8 mouse cellular contexts compared by ENCODE assay signal in genomic region chr9:105642460-105643371, GRCm38 (mm10). TPM values are rescaled to one million over a fixed set of nuclear protein-coding genes. Genes with fewer than 3 reads are reported as not detected.
DNase-seq lines count a peak whose midpoint lies in the region; ATAC-seq and TF ChIP-seq lines count a peak whose summit lies in the region.

Pik3r4 (plus strand) TSS chr9:105642978.

- peak within 1 kb of the TSS; percentile 93 for H3K4me3 ChIP-seq in forebrain, embryonic 10.5 days
- peak within 1 kb of the TSS; percentile 84 for H3K4me3 ChIP-seq in heart, embryonic 15.5 days
- peak within 1 kb of the TSS; percentile 87 to 90 for H3K4me3 ChIP-seq in liver, embryonic 14.5 days (ENCODE audit: insufficient read depth in 1 of 2, low read depth in 2 of 2, low read length in 2 of 2)
- peak within 1 kb of the TSS; percentile 90 for H3K4me3 ChIP-seq in neural tube, embryonic 11.5 days (ENCODE audit: low read depth, low read length)
- H3K4me3 ChIP-seq in stomach, postnatal 0 days (ENCODE audit: low read depth, low read length), result peak within 1 kb of the TSS; percentile 87

- peak; percentile 84 for ATAC-seq in heart, embryonic 15.5 days (replicated peaks; ENCODE audit: insufficient number of reproducible peaks, insufficient read depth, low FRiP score, low read depth)
- peak; percentile 84 for ATAC-seq in liver, embryonic 14.5 days (ENCODE audit: insufficient read depth)
- ATAC-seq in neural tube, embryonic 11.5 days (ENCODE audit: insufficient read depth, low FRiP score, low TSS enrichment), result peak; percentile 91
- ATAC-seq in stomach, postnatal 0 days (ENCODE audit: low FRiP score, low TSS enrichment), result peak; percentile 91

- H3K4me1 ChIP-seq in forebrain, embryonic 10.5 days, result peaks cover 10% of the 10 kb centered on the region
- H3K4me1 ChIP-seq in heart, embryonic 15.5 days (replicated peaks), result peaks cover 9% of the 10 kb centered on the region
- peaks cover 2 to 5% of the 10 kb centered on the region in 2 experiments; a peak in 2 of 4 replicates for H3K4me1 ChIP-seq in liver, embryonic 14.5 days (replicated peaks; ENCODE audit: control insufficient read depth in 2 of 2, insufficient read depth in 2 of 2, low read length in 1 of 2)
- no peaks in the 10 kb centered on the region for H3K4me1 ChIP-seq in neural tube, embryonic 11.5 days (ENCODE audit: control insufficient read depth, insufficient read depth, low read length)
- 0 out of 2 replicates have a peak, but pooled peaks cover 3% of the 10 kb centered on the region for H3K4me1 ChIP-seq in stomach, postnatal 0 days (replicated peaks; ENCODE audit: control insufficient read depth, insufficient read depth)

- WGBS in forebrain, embryonic 10.5 days, result 7% methylated on average over 37 of the region's 37 CpGs
- 6% methylated on average over 37 of the region's 37 CpGs for WGBS in heart, embryonic 15.5 days
- WGBS in liver, embryonic 14.5 days (ENCODE audit: insufficient replicate concordance), result 5% methylated on average over 37 of the region's 37 CpGs
- 6% methylated on average over 37 of the region's 37 CpGs for WGBS in neural tube, embryonic 11.5 days
- WGBS in stomach, postnatal 0 days, result 6% methylated on average over 37 of the region's 37 CpGs

- H3K9me3 ChIP-seq in forebrain, embryonic 10.5 days, result no peaks in the 10 kb centered on the region
- no peaks in the 10 kb centered on the region for H3K9me3 ChIP-seq in heart, embryonic 15.5 days (replicated peaks)
- H3K9me3 ChIP-seq in liver, embryonic 14.5 days (ENCODE audit: control insufficient read depth, low read length), result no peaks in the 10 kb centered on the region
- H3K9me3 ChIP-seq in neural tube, embryonic 11.5 days (ENCODE audit: control insufficient read depth, low read length), result no peaks in the 10 kb centered on the region
- H3K9me3 ChIP-seq in stomach, postnatal 0 days (ENCODE audit: control insufficient read depth, low read length), result no peaks in the 10 kb centered on the region

- TF ChIP-seq CTCF in liver, embryonic 14.5 days (IDR thresholded peaks at IDR 0.05; ENCODE audit: low read depth), result no peak
- no peak for TF ChIP-seq CTCF in stomach, postnatal 0 days (IDR thresholded peaks at IDR 0.05; ENCODE audit: low read depth)

- H3K36me3 ChIP-seq in forebrain, embryonic 10.5 days (replicated peaks), result peaks cover 28% of the 10 kb centered on the region
- H3K36me3 ChIP-seq in heart, embryonic 15.5 days, result peaks cover 7% of the 10 kb centered on the region; the same call in 1 of the 2 replicates
- no peaks in the 10 kb centered on the region for H3K36me3 ChIP-seq in liver, embryonic 14.5 days (replicated peaks; ENCODE audit: control insufficient read depth, insufficient read depth, low read depth)
- H3K36me3 ChIP-seq in neural tube, embryonic 11.5 days (ENCODE audit: control insufficient read depth, insufficient read depth, low read length), result no peaks in the 10 kb centered on the region
- H3K36me3 ChIP-seq in stomach, postnatal 0 days (ENCODE audit: control insufficient read depth, insufficient read depth, low read length), result peaks cover 4% of the 10 kb centered on the region; the same call in 1 of the 2 replicates

- H3K27me3 ChIP-seq in forebrain, embryonic 10.5 days (ENCODE audit: poor library complexity, severe bottlenecking), result no peaks in the 10 kb centered on the region
- H3K27me3 ChIP-seq in heart, embryonic 15.5 days, result no peaks in the 10 kb centered on the region
- no peaks in the 10 kb centered on the region for H3K27me3 ChIP-seq in liver, embryonic 14.5 days (ENCODE audit: control insufficient read depth, insufficient read depth, low read length)
- H3K27me3 ChIP-seq in neural tube, embryonic 11.5 days (ENCODE audit: control insufficient read depth, insufficient read depth, low read length), result no peaks in the 10 kb centered on the region
- no peaks in the 10 kb centered on the region for H3K27me3 ChIP-seq in stomach, postnatal 0 days (ENCODE audit: control insufficient read depth, insufficient read depth, low read length)

- peak within 1 kb of the TSS; percentile 88 for H3K9ac ChIP-seq in heart, embryonic 15.5 days
- H3K9ac ChIP-seq in liver, embryonic 14.5 days (replicated peaks), result peak within 1 kb of the TSS; percentile 88
- peak within 1 kb of the TSS; percentile 88 for H3K9ac ChIP-seq in neural tube, embryonic 11.5 days (ENCODE audit: low read length)
- H3K9ac ChIP-seq in stomach, postnatal 0 days (ENCODE audit: low read length), result peak within 1 kb of the TSS; percentile 92

- peak within 1 kb of the TSS; percentile 76 for H3K4me2 ChIP-seq in heart, embryonic 15.5 days
- H3K4me2 ChIP-seq in liver, embryonic 14.5 days (ENCODE audit: low read depth), result peak within 1 kb of the TSS; percentile 65
- peak within 1 kb of the TSS; percentile 65 for H3K4me2 ChIP-seq in neural tube, embryonic 11.5 days (ENCODE audit: low read depth)
- H3K4me2 ChIP-seq in stomach, postnatal 0 days (replicated peaks; ENCODE audit: low read depth), result peak within 1 kb of the TSS; percentile 85

- TF ChIP-seq EP300 in liver, embryonic 14.5 days (IDR thresholded peaks at IDR 0.05; ENCODE audit: low read depth), result no peak
- TF ChIP-seq EP300 in stomach, postnatal 0 days (optimal IDR thresholded peaks at IDR 0.05), result no peak

- peak; percentile 59 to 68 for DNase-seq in CD8-positive naive resting alpha-beta T cell, adult 2 months (ENCODE audit: low read depth in 2 of 2, low spot score in 2 of 2)
- DNase-seq in c-Kit-positive CD71-negative TER-119-negative erythroid progenitor cells, embryonic 14.5 days (ENCODE audit: low read depth), result peak; percentile 96
- DNase-seq in forebrain, embryonic 10.5 days (ENCODE audit: extremely low spot score, low spot score), result peak; percentile 81
- DNase-seq in kidney, postnatal 25 days, result peak; percentile 88 to 94
- peak; percentile 79 to 93 (median 92) for DNase-seq in liver, embryonic 14.5 days (ENCODE audit: low read depth in 3 of 3, low spot score in 3 of 3)
- DNase-seq in neural tube, embryonic 11.5 days (ENCODE audit: low spot score), result peak; percentile 84
- peak; percentile 84 for DNase-seq in stomach, postnatal 0 days (ENCODE audit: low spot score)

- H3K27ac ChIP-seq in forebrain, embryonic 10.5 days, result peak within 1 kb of the TSS; percentile 90
- peak within 1 kb of the TSS; percentile 64 for H3K27ac ChIP-seq in heart, embryonic 15.5 days
- no peak within 1 kb of the TSS for H3K27ac ChIP-seq in liver, embryonic 14.5 days
- 0 out of 2 replicates have a peak within 1 kb of the TSS, but pooled peaks have one; percentile 20 for H3K27ac ChIP-seq in neural tube, embryonic 11.5 days (ENCODE audit: low read depth, low read length)
- H3K27ac ChIP-seq in stomach, postnatal 0 days (replicated peaks), result peak within 1 kb of the TSS; percentile 71; the same call in 1 of the 2 replicates

RNA-seq across cellular contexts. Expression of gene Pik3r4, which starts in this region (rescaled TPM):
- polyA plus RNA-seq in forebrain, embryonic 10.5 days (2016; fragmentation: Nextera tagmentation; extraction: Ambion mirVana), result 22.7 and 24.2 TPM in 2 replicates
- 12.3 and 15.4 TPM in 2 replicates for polyA plus RNA-seq in heart, embryonic 15.5 days (2015; fragmentation: Nextera tagmentation; extraction: Ambion mirVana)
- polyA plus RNA-seq in liver, embryonic 14.5 days (2012; rRNA removed), result 3.9 and 4.7 TPM in 2 replicates
- polyA plus RNA-seq in liver, embryonic 14.5 days (2014; fragmentation: Nextera tagmentation; extraction: Ambion mirVana), result 5.9 and 6.9 TPM in 2 replicates
- polyA plus RNA-seq in neural tube, embryonic 11.5 days (2014; fragmentation: Nextera tagmentation; extraction: Ambion mirVana), result 28.7 and 29.3 TPM in 2 replicates
- 10.0 and 10.4 TPM in 2 replicates for polyA plus RNA-seq in stomach, postnatal 0 days (2015; fragmentation: Nextera tagmentation; extraction: Ambion mirVana)
